Mouse (Mus musculus): ENCODE measurements around the gene Slf2. TPM values are rescaled to one million over a fixed set of nuclear protein-coding genes. Genes with fewer than 3 reads are reported as not detected.

The Slf2 gene
- polyA plus RNA-seq, 1 experiment: 5.7 TPM

- Histone ChIP-seq H3K9me3 (no peaks in the 10 kb centered on the region), H3K27me3 (replicated peaks) (peaks cover 59% of the 10 kb centered on the region), H3K4me1 (peaks cover 36% of the 10 kb centered on the region), H3K4me3 (replicated peaks) (peak within 1 kb of the TSS; percentile 90), H3K36me3 (replicated peaks; ENCODE audit: low read length) (peaks cover 6% of the 10 kb centered on the region)
- no peak for TF ChIP-seq GATA1 (IDR thresholded peaks at IDR 0.05; ENCODE audit: borderline replicate concordance, low read length)
- no peak for TF ChIP-seq FLI1 (IDR thresholded peaks at IDR 0.05; ENCODE audit: low read length)
These were observed 58.0 kb downstream of the Slf2 start, which contains the start of gene Sema4g for GRCm38 (mm10) chr19:44988831-44989566. TSS of gene Sema4g (plus strand) at chr19:44989101.

DNA sequence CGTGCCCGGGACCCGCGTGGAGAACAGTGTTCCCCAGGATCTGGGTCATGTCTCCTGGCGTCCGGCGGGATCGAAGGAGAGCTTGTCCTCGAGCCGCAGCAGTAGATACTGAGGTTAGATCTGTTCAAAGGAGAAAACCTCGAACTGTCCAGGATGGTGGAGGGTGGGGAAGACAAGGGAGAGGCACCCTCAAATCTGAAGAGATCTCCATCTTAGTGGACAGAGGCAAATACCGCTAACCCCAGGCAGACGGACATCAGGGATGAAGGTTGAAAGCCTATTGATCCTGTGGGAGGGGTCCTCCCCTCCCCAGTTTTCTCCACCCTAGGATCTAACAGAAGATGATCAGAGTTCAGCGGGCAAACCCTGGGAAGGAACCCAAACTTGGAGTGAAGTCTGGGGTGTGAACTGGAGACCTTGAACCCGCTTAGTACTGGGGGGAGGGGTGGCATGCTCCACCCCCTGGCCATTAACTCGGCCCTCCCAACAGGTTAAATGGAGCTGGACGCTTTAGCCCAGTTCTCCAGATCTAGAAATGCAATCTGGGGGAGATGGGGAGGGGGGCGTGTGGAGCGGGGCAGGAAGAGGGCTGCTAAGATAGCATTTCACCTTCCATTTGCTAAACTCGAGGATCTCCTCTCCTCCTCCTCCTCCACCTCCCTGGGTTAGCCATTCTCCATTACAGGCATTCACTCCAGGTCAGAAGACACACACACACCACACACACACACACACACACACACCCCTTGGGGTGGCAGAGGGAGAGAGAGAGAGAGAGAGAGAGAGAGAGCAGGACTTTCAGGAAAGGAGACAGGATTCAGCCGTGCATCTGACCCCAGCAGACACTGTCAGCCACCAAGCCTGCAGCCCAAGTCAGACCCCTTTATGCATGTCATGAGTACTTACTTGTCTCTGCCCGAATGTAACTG lies 58.9 kb downstream of the Slf2 start:
- Histone ChIP-seq H3K4me1 (peaks cover 38% of the 10 kb centered on the region), H3K9me3 (no peaks in the 10 kb centered on the region), H3K27me3 (replicated peaks) (peaks cover 61% of the 10 kb centered on the region), H3K36me3 (replicated peaks; ENCODE audit: low read length) (no peaks in the 10 kb centered on the region), H3K4me3 (replicated peaks) (peak overlapping the region; percentile 90)
- TF ChIP-seq GATA1 (IDR thresholded peaks at IDR 0.05; ENCODE audit: borderline replicate concordance, low read length): no peak
- TF ChIP-seq FLI1 (IDR thresholded peaks at IDR 0.05; ENCODE audit: low read length): no peak

DNA sequence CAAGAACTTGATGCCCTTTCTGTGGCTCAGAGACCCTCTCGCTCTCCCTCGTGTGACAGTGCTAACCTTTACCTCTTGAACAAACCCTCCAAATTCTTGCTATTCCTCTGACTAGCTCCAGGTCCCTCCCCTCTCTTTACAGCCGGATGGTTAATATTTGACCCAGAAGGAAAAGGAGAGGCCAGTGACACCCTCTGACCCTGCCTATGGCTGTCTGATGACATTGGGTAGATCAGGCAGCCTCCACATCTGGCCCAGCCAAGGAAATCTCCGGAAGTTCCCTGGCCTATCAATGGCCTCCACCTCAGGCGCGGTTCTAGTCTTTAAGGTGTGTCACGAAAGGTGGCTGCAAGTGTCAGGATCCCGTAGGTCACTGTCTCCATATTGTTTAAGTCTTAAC lies 60.1 kb downstream of the Slf2 start:
- Histone ChIP-seq H3K27me3 (replicated peaks) (peaks cover 65% of the 10 kb centered on the region), H3K4me3 (replicated peaks) (no peak overlapping the region), H3K4me1 (peaks cover 33% of the 10 kb centered on the region), H3K9me3 (no peaks in the 10 kb centered on the region), H3K36me3 (replicated peaks; ENCODE audit: low read length) (no peaks in the 10 kb centered on the region)
- TF ChIP-seq FLI1 (IDR thresholded peaks at IDR 0.05; ENCODE audit: low read length) (no peak), GATA1 (IDR thresholded peaks at IDR 0.05; ENCODE audit: borderline replicate concordance, low read length) (no peak)

DNA sequence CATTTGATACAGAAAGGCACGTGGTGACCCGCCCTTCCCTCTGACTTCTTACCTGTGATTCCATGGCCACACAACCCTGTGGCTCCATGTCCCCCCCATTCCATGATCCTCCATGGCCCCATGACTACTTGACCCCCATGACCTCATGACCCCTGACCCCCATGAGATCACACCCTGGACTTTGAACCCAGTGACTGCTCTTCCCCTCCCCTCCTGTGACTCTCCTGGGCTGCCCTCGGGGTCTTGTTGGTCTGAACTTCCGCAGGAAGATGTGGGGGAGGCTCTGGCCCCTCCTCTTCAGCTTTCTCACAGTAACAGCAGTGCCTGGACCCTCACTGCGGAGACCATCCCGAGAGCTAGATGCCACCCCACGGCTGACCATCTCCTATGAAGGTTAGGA lies 61.3 kb downstream of the Slf2 start:
- TF ChIP-seq FLI1 (IDR thresholded peaks at IDR 0.05; ENCODE audit: low read length) (no peak), GATA1 (IDR thresholded peaks at IDR 0.05; ENCODE audit: borderline replicate concordance, low read length) (no peak)
- Histone ChIP-seq H3K9me3 (no peaks in the 10 kb centered on the region), H3K4me3 (replicated peaks) (no peak overlapping the region), H3K27me3 (replicated peaks) (peaks cover 69% of the 10 kb centered on the region), H3K4me1 (peaks cover 32% of the 10 kb centered on the region), H3K36me3 (replicated peaks; ENCODE audit: low read length) (no peaks in the 10 kb centered on the region)

DNA sequence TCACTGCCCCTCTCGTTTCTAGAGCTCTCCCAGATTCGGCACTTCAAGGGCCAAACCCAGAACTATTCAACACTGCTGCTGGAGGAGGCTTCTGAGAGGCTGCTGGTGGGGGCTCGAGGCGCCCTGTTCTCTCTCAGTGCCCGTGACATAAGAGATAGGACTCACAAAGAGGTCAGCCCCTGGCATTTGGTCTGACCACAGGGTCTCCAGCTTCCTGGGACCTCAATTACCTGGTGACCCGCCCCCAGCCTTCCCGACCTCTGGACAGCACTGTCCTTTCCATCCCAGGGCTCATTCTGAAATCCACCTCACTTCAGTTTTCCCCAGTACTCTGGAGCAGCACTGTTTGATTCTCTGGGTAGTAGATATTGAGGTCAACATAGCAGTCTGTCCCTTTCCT lies 61.8 kb downstream of the Slf2 start:
- no peaks in the 10 kb centered on the region for H3K36me3 ChIP-seq (replicated peaks; ENCODE audit: low read length)
- H3K27me3 ChIP-seq (replicated peaks): peaks cover 69% of the 10 kb centered on the region
- no peak overlapping the region for H3K4me3 ChIP-seq (replicated peaks)
- TF ChIP-seq FLI1 (IDR thresholded peaks at IDR 0.05; ENCODE audit: low read length) (no peak), GATA1 (IDR thresholded peaks at IDR 0.05; ENCODE audit: borderline replicate concordance, low read length) (no peak)
- no peaks in the 10 kb centered on the region for H3K9me3 ChIP-seq
- H3K4me1 ChIP-seq: peaks cover 36% of the 10 kb centered on the region

GRCm38 (mm10) chr19:44997786-44998185 lies 66.8 kb downstream of the Slf2 start:
- H3K27me3 ChIP-seq (replicated peaks): peaks cover 31% of the 10 kb centered on the region
- H3K4me3 ChIP-seq (replicated peaks): peak overlapping the region; percentile 46
- peaks cover 30% of the 10 kb centered on the region; the same call in 1 of the 2 replicates for H3K4me1 ChIP-seq
- no peaks in the 10 kb centered on the region for H3K9me3 ChIP-seq
- H3K36me3 ChIP-seq (replicated peaks; ENCODE audit: low read length): peaks cover 22% of the 10 kb centered on the region
- TF ChIP-seq FLI1 (IDR thresholded peaks at IDR 0.05; ENCODE audit: low read length): no peak
- TF ChIP-seq GATA1 (IDR thresholded peaks at IDR 0.05; ENCODE audit: borderline replicate concordance, low read length): no peak

GRCm38 (mm10) chr19:44999647-45000046 lies 68.7 kb downstream of the Slf2 start:
- Histone ChIP-seq H3K4me1 (peaks cover 42% of the 10 kb centered on the region), H3K9me3 (no peaks in the 10 kb centered on the region), H3K4me3 (replicated peaks) (no peak overlapping the region), H3K27me3 (replicated peaks) (peaks cover 28% of the 10 kb centered on the region), H3K36me3 (replicated peaks; ENCODE audit: low read length) (peaks cover 41% of the 10 kb centered on the region)
- no peak for TF ChIP-seq GATA1 (IDR thresholded peaks at IDR 0.05; ENCODE audit: borderline replicate concordance, low read length)
- TF ChIP-seq FLI1 (IDR thresholded peaks at IDR 0.05; ENCODE audit: low read length): no peak

GRCm38 (mm10) chr19:45002301-45002700 lies 71.3 kb downstream of the Slf2 start:
- H3K9me3 ChIP-seq: no peaks in the 10 kb centered on the region
- peaks cover 13% of the 10 kb centered on the region for H3K27me3 ChIP-seq (replicated peaks)
- peaks cover 48% of the 10 kb centered on the region for H3K36me3 ChIP-seq (replicated peaks; ENCODE audit: low read length)
- H3K4me3 ChIP-seq (replicated peaks): peak overlapping the region; percentile 7
- TF ChIP-seq FLI1 (IDR thresholded peaks at IDR 0.05; ENCODE audit: low read length) (no peak), GATA1 (IDR thresholded peaks at IDR 0.05; ENCODE audit: borderline replicate concordance, low read length) (no peak)
- H3K4me1 ChIP-seq: peaks cover 51% of the 10 kb centered on the region

- Histone ChIP-seq H3K4me3 (replicated peaks) (no peak overlapping the region), H3K27me3 (replicated peaks) (peaks cover 3% of the 10 kb centered on the region), H3K36me3 (replicated peaks; ENCODE audit: low read length) (peaks cover 62% of the 10 kb centered on the region), H3K9me3 (no peaks in the 10 kb centered on the region), H3K4me1 (peaks cover 50% of the 10 kb centered on the region)
- TF ChIP-seq FLI1 (IDR thresholded peaks at IDR 0.05; ENCODE audit: low read length): no peak
- no peak for TF ChIP-seq GATA1 (IDR thresholded peaks at IDR 0.05; ENCODE audit: borderline replicate concordance, low read length)
These were observed 73.0 kb downstream of the Slf2 start for GRCm38 (mm10) chr19:45003740-45004516.

All from megakaryocyte, embryonic 14.5 days (primary cell).